Mouse (Mus musculus): ENCODE data around the gene Mon1b.

Gene Mon1b

GRCm38 (mm10) chr8:113674611-113675010, 39.2 kb downstream of the Mon1b start:
- DNase-seq = no peak

GRCm38 (mm10) chr8:113675281-113675680, 39.9 kb downstream of the Mon1b start:
- DNase-seq = no peak

GRCm38 (mm10) chr8:113676811-113677210, 41.4 kb downstream of the Mon1b start:
- no peak for DNase-seq

GRCm38 (mm10) chr8:113679361-113679760, 44.0 kb downstream of the Mon1b start:
- no peak for DNase-seq

GRCm38 (mm10) chr8:113687889-113688542, 52.6 kb downstream of the Mon1b start:
- DNase-seq = peak; percentile 86 to 91

GRCm38 (mm10) chr8:113688543-113688915, 53.1 kb downstream of the Mon1b start:
- DNase-seq = no peak

- DNase-seq = peak; percentile 86
Measured at GRCm38 (mm10) chr8:113691622-113692343, 56.4 kb downstream of the Mon1b start.

Measured in cerebellum, postnatal 10 days (tissue).